Mouse (Mus musculus) neural tube, embryonic 14.5 days (tissue): Measurements from ENCODE around the gene Marc1. TPM values are rescaled to one million over a fixed set of nuclear protein-coding genes. Genes with fewer than 3 reads are reported as not detected.
A peak's percentile ranks its signal among the peaks of the same experiment; 100 is the strongest.

ENCODE experiments used
- ATAC-seq: fragments of 200-750 bp; cut with Nextera tagmentation; 2 replicates; pipeline ENCODE4 v1.8.0; 2017; ENCODE audit warnings: low read depth, mild to moderate bottlenecking, moderate TSS enrichment, moderate library complexity
- H3K27ac ChIP-seq: fragments of 300-500 bp; sonication (generic); 2 replicates; pipeline ENCODE4 v1.5.1; 2014; ENCODE audit warnings: low read depth, mild to moderate bottlenecking, control low read depth, low read length, moderate library complexity, mixed read lengths
- H3K27me3 ChIP-seq: fragments of 300-500 bp; sonication (generic); 2 replicates; pipeline ENCODE4 v1.6.1; 2014; ENCODE audit warnings: low read length; ENCODE audit not compliant: control insufficient read depth, insufficient read depth
- H3K36me3 ChIP-seq: fragments of 300-500 bp; sonication (generic); 2 replicates; pipeline ENCODE4 v1.6.1; 2014; ENCODE audit warnings: low read length, mixed read lengths; ENCODE audit not compliant: control insufficient read depth, insufficient read depth
- H3K4me1 ChIP-seq: fragments of 300-500 bp; sonication (generic); 2 replicates; pipeline ENCODE4 v1.6.1; 2014; ENCODE audit warnings: low read length; ENCODE audit not compliant: control insufficient read depth, insufficient read depth
- H3K4me2 ChIP-seq: fragments of 300-500 bp; sonication (generic); 2 replicates; pipeline ENCODE4 v1.6.1; 2014; ENCODE audit warnings: mild to moderate bottlenecking, low read depth, low read length, control low read depth
- H3K4me3 ChIP-seq: fragments of 300-500 bp; sonication (generic); 2 replicates; pipeline ENCODE4 v1.5.1; 2014; ENCODE audit warnings: low read depth, low read length, control low read depth, mixed read lengths
- H3K9ac ChIP-seq: fragments of 300-500 bp; sonication (generic); replicated peaks from 2 replicates; pipeline ENCODE4 v1.6.1; 2014; ENCODE audit warnings: low read depth, mild to moderate bottlenecking, control low read depth, low read length, mixed read lengths
- H3K9me3 ChIP-seq: fragments of 300-500 bp; sonication (generic); 2 replicates; pipeline ENCODE4 v1.6.1; 2016; ENCODE audit warnings: low read length; ENCODE audit not compliant: control insufficient read depth
- whole genome bisulfite sequencing: fragments of 180-500 bp; shearing (Covaris S2); extraction: QIAGEN DNeasy Blood & Tissue Kit; methylation state at CpG from one replicate; pipeline ENCODE4 v1.1.7; 2014; 5-methylcytosine and 5-hydroxymethylcytosine counted together
- polyA plus RNA-seq: library from polyadenylated mRNA; unstranded; fragments of >200 nt; fragmentation: Nextera tagmentation; extraction: Ambion mirVana; gene quantifications from 2 replicates; pipeline ENCODE4 v1.2.1, GENCODE M21; 2014

Gene Marc1
- polyA plus RNA-seq, 1 experiment from 2014 or later = 0.21 TPM

- no peak overlapping the region for H3K4me3 ChIP-seq
- no peak overlapping the region for H3K9ac ChIP-seq
- no peaks in the 10 kb centered on the region; the same call in 1 of the 2 replicates for H3K27me3 ChIP-seq
- no peak overlapping the region for H3K27ac ChIP-seq
- H3K4me2 ChIP-seq = no peak overlapping the region
- WGBS = 71% methylated on average over 15 of the region's 15 CpGs
- no peaks in the 10 kb centered on the region for H3K36me3 ChIP-seq
- no peak for ATAC-seq
- H3K4me1 ChIP-seq = peaks cover 6% of the 10 kb centered on the region; the same call in 1 of the 2 replicates
- no peaks in the 10 kb centered on the region for H3K9me3 ChIP-seq
These were observed 3.3 kb downstream of the Marc1 start for GRCm38 (mm10) chr1:184807627-184808417.

- Histone ChIP-seq H3K4me2 (no peak overlapping the region), H3K9ac (no peak overlapping the region), H3K4me1 (peaks cover 6% of the 10 kb centered on the region; the same call in 1 of the 2 replicates), H3K4me3 (no peak overlapping the region), H3K27ac (no peak overlapping the region), H3K27me3 (no peaks in the 10 kb centered on the region; the same call in 1 of the 2 replicates), H3K9me3 (no peaks in the 10 kb centered on the region), H3K36me3 (no peaks in the 10 kb centered on the region)
- ATAC-seq = no peak
- WGBS = 81% methylated on average over 7 of the region's 7 CpGs
These were observed 4.0 kb downstream of the Marc1 start for GRCm38 (mm10) chr1:184807123-184807522.

GRCm38 (mm10) chr1:184805749-184806148 lies 5.4 kb downstream of the Marc1 start:
- Histone ChIP-seq H3K4me2 (no peak overlapping the region), H3K27ac (no peak overlapping the region), H3K9me3 (no peaks in the 10 kb centered on the region), H3K27me3 (no peaks in the 10 kb centered on the region), H3K36me3 (no peaks in the 10 kb centered on the region), H3K4me1 (peaks cover 3% of the 10 kb centered on the region; the same call in 1 of the 2 replicates), H3K4me3 (no peak overlapping the region), H3K9ac (no peak overlapping the region)
- ATAC-seq = no peak
- WGBS = 95% methylated on average over 4 of the region's 4 CpGs

GRCm38 (mm10) chr1:184793163-184793876 lies 17.8 kb downstream of the Marc1 start:
- H3K27me3 ChIP-seq = no peaks in the 10 kb centered on the region
- H3K36me3 ChIP-seq = no peaks in the 10 kb centered on the region
- H3K27ac ChIP-seq = no peak overlapping the region
- ATAC-seq = no peak; the same call in 1 of the 2 replicates
- 16% methylated on average over 27 of the region's 27 CpGs for WGBS
- H3K4me3 ChIP-seq = no peak overlapping the region
- H3K9me3 ChIP-seq = no peaks in the 10 kb centered on the region
- no peaks in the 10 kb centered on the region for H3K4me1 ChIP-seq
- H3K4me2 ChIP-seq = 0 out of 2 replicates have a peak overlapping the region, but pooled peaks have one; percentile 12
- H3K9ac ChIP-seq = no peak overlapping the region

- no peaks in the 10 kb centered on the region for H3K36me3 ChIP-seq
- H3K9me3 ChIP-seq = no peaks in the 10 kb centered on the region
- no peak overlapping the region for H3K27ac ChIP-seq
- H3K27me3 ChIP-seq = no peaks in the 10 kb centered on the region
- no peaks in the 10 kb centered on the region for H3K4me1 ChIP-seq
- no peak overlapping the region for H3K4me3 ChIP-seq
- 6% methylated on average over 2 of the region's 2 CpGs for WGBS
- no peak for ATAC-seq
- H3K4me2 ChIP-seq = no peak overlapping the region
- H3K9ac ChIP-seq = no peak overlapping the region
These were observed 20.0 kb downstream of the Marc1 start for GRCm38 (mm10) chr1:184791109-184791508.

GRCm38 (mm10) chr1:184786376-184787151 lies 24.5 kb downstream of the Marc1 start:
- Histone ChIP-seq H3K27ac (no peak overlapping the region), H3K36me3 (no peaks in the 10 kb centered on the region), H3K9ac (no peak overlapping the region), H3K4me2 (no peak overlapping the region), H3K9me3 (no peaks in the 10 kb centered on the region), H3K4me3 (no peak overlapping the region), H3K4me1 (no peaks in the 10 kb centered on the region), H3K27me3 (no peaks in the 10 kb centered on the region)
- WGBS = 71% methylated on average over 13 of the region's 13 CpGs
- ATAC-seq = no peak

GRCm38 (mm10) chr1:184783641-184784040 lies 27.5 kb downstream of the Marc1 start:
- Histone ChIP-seq H3K4me2 (no peak overlapping the region), H3K9ac (no peak overlapping the region), H3K27me3 (no peaks in the 10 kb centered on the region), H3K27ac (no peak overlapping the region), H3K9me3 (no peaks in the 10 kb centered on the region), H3K4me1 (no peaks in the 10 kb centered on the region), H3K36me3 (no peaks in the 10 kb centered on the region), H3K4me3 (no peak overlapping the region)
- 82% methylated on average over 4 of the region's 4 CpGs for WGBS
- no peak for ATAC-seq

GRCm38 (mm10) chr1:184782161-184782513 lies 29.0 kb downstream of the Marc1 start:
- Histone ChIP-seq H3K4me2 (no peak overlapping the region), H3K4me1 (no peaks in the 10 kb centered on the region), H3K9me3 (no peaks in the 10 kb centered on the region), H3K9ac (no peak overlapping the region), H3K36me3 (no peaks in the 10 kb centered on the region), H3K4me3 (no peak overlapping the region), H3K27me3 (no peaks in the 10 kb centered on the region), H3K27ac (no peak overlapping the region)
- no peak for ATAC-seq
- 68% methylated on average over 14 of the region's 14 CpGs for WGBS
